Mouse (Mus musculus) MEL (cell line): ENCODE measurements at regions not wholly inside any gene's neighbourhood (a gene's known extent, or its start where the extent isn't known, plus 50 kb on each side); places are given as distances from the start of the nearest gene placed in this dataset.

Experiments used
- DNase-seq: peaks from one replicate; pipeline ENCODE4 v3.0.0; 2011; ENCODE audit warnings: low read depth, low spot score
- H3K27ac ChIP-seq: 2 replicates; pipeline ENCODE4 v1.5.1; 2012; ENCODE audit warnings: low read depth, mild to moderate bottlenecking, control low read depth, low read length, moderate library complexity; ENCODE audit not compliant: control insufficient read depth
- H3K27me3 ChIP-seq, 2 experiments: fragments of 150-350 bp in 1 of 2; sonication (generic) in 1 of 2; 2 replicates each; pipeline ENCODE4 v1.6.1; 2012; ENCODE audit warnings: low read length in 2 of 2, mild to moderate bottlenecking in 2 of 2, improper control_type of control experiment in 1 of 2, moderate library complexity in 1 of 2; ENCODE audit not compliant: insufficient read depth in 2 of 2, control insufficient read depth in 1 of 2
- H3K36me3 ChIP-seq, 2 experiments: 2 replicates each; pipeline ENCODE4 v1.6.1; 2012 to 2014; ENCODE audit warnings: low read length in 2 of 2, improper control_type of control experiment in 1 of 2, inconsistent platforms in 1 of 2, mild to moderate bottlenecking in 1 of 2; ENCODE audit not compliant: insufficient read depth in 2 of 2, control insufficient read depth in 1 of 2
- H3K4me1 ChIP-seq, 2 experiments: fragments of 150-350 bp in 1 of 2; sonication (generic) in 1 of 2; 2 replicates each; pipeline ENCODE4 v1.6.1; 2012; ENCODE audit warnings: low read length in 2 of 2, improper control_type of control experiment in 1 of 2, mild to moderate bottlenecking in 1 of 2; ENCODE audit not compliant: insufficient read depth in 2 of 2, control insufficient read depth in 1 of 2
- H3K4me3 ChIP-seq, 2 experiments: fragments of 150-350 bp in 1 of 2; sonication (generic) in 1 of 2; 2 replicates each; pipeline ENCODE4 v1.5.1; 2012; ENCODE audit warnings: low read depth in 2 of 2, low read length in 2 of 2, mild to moderate bottlenecking in 2 of 2, moderate library complexity in 2 of 2, control low read depth in 1 of 2, improper control_type of control experiment in 1 of 2; ENCODE audit not compliant: control insufficient read depth in 1 of 2, insufficient read depth in 1 of 2
- H3K79me2 ChIP-seq: 2 replicates; pipeline ENCODE4 v1.6.1; 2012; ENCODE audit warnings: mild to moderate bottlenecking, low read length, moderate library complexity; ENCODE audit not compliant: control insufficient read depth, poor library complexity, insufficient read depth
- H3K9ac ChIP-seq: 2 replicates; pipeline ENCODE4 v1.6.1; 2012; ENCODE audit warnings: low read depth, mild to moderate bottlenecking, control low read depth, low read length, moderate library complexity; ENCODE audit not compliant: control insufficient read depth, poor library complexity, severe bottlenecking
- H3K9me3 ChIP-seq: fragments of 150-350 bp; sonication (generic); replicated peaks from 2 replicates; pipeline ENCODE4 v1.6.1; 2012; ENCODE audit warnings: mild to moderate bottlenecking, low read length, improper control_type of control experiment, moderate library complexity; ENCODE audit not compliant: insufficient read depth
- BHLHE40 ChIP-seq: IDR thresholded peaks from 2 replicates; pipeline ENCODE4 v1.6.1; 2012; ENCODE audit warnings: low read depth, mild to moderate bottlenecking, inconsistent platforms, low read length, improper control_type of control experiment, borderline replicate concordance
- CHD1 ChIP-seq: IDR thresholded peaks from 2 replicates; pipeline ENCODE4 v1.6.1; 2012; ENCODE audit warnings: low read depth, mild to moderate bottlenecking, inconsistent platforms, low read length, improper control_type of control experiment
- ELF1 ChIP-seq: IDR thresholded peaks from 2 replicates; pipeline ENCODE4 v1.6.1; 2014; ENCODE audit warnings: low read depth, mild to moderate bottlenecking, inconsistent platforms, low read length, improper control_type of control experiment, moderate library complexity
- EP300 ChIP-seq, 2 experiments: IDR thresholded peaks; 2 replicates each; pipeline ENCODE4 v1.6.1; 2011; ENCODE audit warnings: improper control_type of control experiment in 2 of 2, low read length in 2 of 2, low read depth in 1 of 2, mild to moderate bottlenecking in 1 of 2
- JUND ChIP-seq: IDR thresholded peaks from 2 replicates; pipeline ENCODE4 v1.6.1; 2011; ENCODE audit warnings: low read depth, mild to moderate bottlenecking, improper control_type of control experiment, low read length
- MAZ ChIP-seq: IDR thresholded peaks from 2 replicates; pipeline ENCODE4 v1.6.1; 2012; ENCODE audit warnings: low read depth, mild to moderate bottlenecking, inconsistent platforms, low read length, improper control_type of control experiment
- MEF2A ChIP-seq: IDR thresholded peaks from 2 replicates; pipeline ENCODE4 v1.6.1; 2014; ENCODE audit warnings: low read depth, mild to moderate bottlenecking, inconsistent platforms, low read length, improper control_type of control experiment; ENCODE audit not compliant: poor library complexity, insufficient replicate concordance, severe bottlenecking; ENCODE audit errors: extremely low read depth
- MXI1 ChIP-seq: IDR thresholded peaks from 2 replicates; pipeline ENCODE4 v1.6.1; 2011; ENCODE audit warnings: mild to moderate bottlenecking, low read depth, low read length, improper control_type of control experiment
- MYC ChIP-seq: IDR thresholded peaks from 2 replicates; pipeline ENCODE4 v1.6.1; 2011; ENCODE audit warnings: low read depth, mild to moderate bottlenecking, low read length, improper control_type of control experiment, moderate library complexity
- NELFE ChIP-seq: IDR thresholded peaks from 2 replicates; pipeline ENCODE4 v1.6.1; 2011; ENCODE audit warnings: low read depth, low read length, improper control_type of control experiment
- POLR2A ChIP-seq, 2 experiments: IDR thresholded peaks; 2 replicates each; pipeline ENCODE4 v1.6.1; 2011 to 2012; ENCODE audit warnings: low read length in 2 of 2, mild to moderate bottlenecking in 2 of 2, control low read depth in 1 of 2, improper control_type of control experiment in 1 of 2, low read depth in 1 of 2, moderate library complexity in 1 of 2; ENCODE audit not compliant: control insufficient read depth in 1 of 2, insufficient read depth in 1 of 2, poor library complexity in 1 of 2
- POLR2AphosphoS2 ChIP-seq: IDR thresholded peaks from 2 replicates; pipeline ENCODE4 v1.6.1; 2011; ENCODE audit warnings: low read length, improper control_type of control experiment
- SIN3A ChIP-seq: IDR thresholded peaks from 2 replicates; pipeline ENCODE4 v1.6.1; 2012; ENCODE audit warnings: low read length, improper control_type of control experiment, inconsistent platforms
- TAL1 ChIP-seq: IDR thresholded peaks from 2 replicates; pipeline ENCODE4 v1.6.1; 2012; ENCODE audit warnings: mild to moderate bottlenecking, inconsistent platforms, low read length, moderate library complexity, mixed read lengths
- TBP ChIP-seq: IDR thresholded peaks from 2 replicates; pipeline ENCODE4 v1.8.0; 2011; ENCODE audit warnings: low read depth, low read length, improper control_type of control experiment
- UBTF ChIP-seq: IDR thresholded peaks from 2 replicates; pipeline ENCODE4 v1.6.1; 2012; ENCODE audit warnings: low read depth, mild to moderate bottlenecking, inconsistent platforms, low read length, improper control_type of control experiment, moderate library complexity, borderline replicate concordance; ENCODE audit not compliant: insufficient read depth
- ZC3H11A ChIP-seq: IDR thresholded peaks from 2 replicates; pipeline ENCODE4 v1.6.1; 2012; ENCODE audit warnings: low read depth, mild to moderate bottlenecking, inconsistent platforms, low read length, improper control_type of control experiment
- ZKSCAN1 ChIP-seq: IDR thresholded peaks from 2 replicates; pipeline ENCODE4 v1.6.1; 2012; ENCODE audit warnings: low read depth, mild to moderate bottlenecking, inconsistent platforms, low read length, improper control_type of control experiment, moderate library complexity
- ZMIZ1 ChIP-seq: IDR thresholded peaks from 2 replicates; pipeline ENCODE4 v1.6.1; 2012; ENCODE audit warnings: low read depth, mild to moderate bottlenecking, inconsistent platforms, low read length, improper control_type of control experiment, moderate library complexity

GRCm38 (mm10) chr5:132923365-132923764 lies 380.2 kb upstream of the Auts2 start:
- no peaks in the 10 kb centered on the region for H3K79me2 ChIP-seq
- H3K4me3 ChIP-seq, result no peak overlapping the region
- H3K9ac ChIP-seq, result no peak overlapping the region
- no peaks in the 10 kb centered on the region for H3K36me3 ChIP-seq
- H3K27ac ChIP-seq, result no peak overlapping the region
- TF ChIP-seq MXI1 (no peak), MEF2A (no peak), TBP (no peak), SIN3A (no peak), TAL1 (no peak), POLR2A (IDR thresholded peaks at IDR 0.05; ENCODE audit: control insufficient read depth in 1 of 2, insufficient read depth in 1 of 2, low read depth in 1 of 2, low read length in 2 of 2, poor library complexity in 1 of 2) (no peak), MYC (no peak), JUND (no peak), EP300 (IDR thresholded peaks at IDR 0.05; ENCODE audit: low read depth in 1 of 2, low read length in 2 of 2) (no peak), MAZ (no peak), ZC3H11A (no peak), UBTF (no peak), ELF1 (no peak), BHLHE40 (no peak), CHD1 (no peak), POLR2AphosphoS2 (no peak)
- no peak for DNase-seq
- H3K4me1 ChIP-seq, result no peaks in the 10 kb centered on the region
- H3K27me3 ChIP-seq, result no peaks in the 10 kb centered on the region
- H3K9me3 ChIP-seq, result no peaks in the 10 kb centered on the region

- Histone ChIP-seq H3K27me3 (no peaks in the 10 kb centered on the region), H3K79me2 (no peaks in the 10 kb centered on the region), H3K4me3 (no peak overlapping the region), H3K9me3 (no peaks in the 10 kb centered on the region), H3K27ac (no peak overlapping the region), H3K9ac (no peak overlapping the region), H3K36me3 (no peaks in the 10 kb centered on the region), H3K4me1 (no peaks in the 10 kb centered on the region)
- no peak for DNase-seq
- TF ChIP-seq UBTF (no peak), NELFE (no peak), POLR2AphosphoS2 (no peak), POLR2A (IDR thresholded peaks at IDR 0.05; ENCODE audit: control insufficient read depth in 1 of 2, insufficient read depth in 1 of 2, low read depth in 1 of 2, low read length in 2 of 2, poor library complexity in 1 of 2) (no peak), ZKSCAN1 (no peak), ZMIZ1 (no peak)
Observed at GRCm38 (mm10) chr5:132909056-132909455, 365.9 kb upstream of the Auts2 start.
